Mouse (Mus musculus): ENCODE results near the gene Tnp1. TPM values are rescaled to one million over a fixed set of nuclear protein-coding genes. Genes with fewer than 3 reads are reported as not detected.

Tnp1 gene
- total and polyA plus RNA-seq, 3 experiments = not detected

DNA sequence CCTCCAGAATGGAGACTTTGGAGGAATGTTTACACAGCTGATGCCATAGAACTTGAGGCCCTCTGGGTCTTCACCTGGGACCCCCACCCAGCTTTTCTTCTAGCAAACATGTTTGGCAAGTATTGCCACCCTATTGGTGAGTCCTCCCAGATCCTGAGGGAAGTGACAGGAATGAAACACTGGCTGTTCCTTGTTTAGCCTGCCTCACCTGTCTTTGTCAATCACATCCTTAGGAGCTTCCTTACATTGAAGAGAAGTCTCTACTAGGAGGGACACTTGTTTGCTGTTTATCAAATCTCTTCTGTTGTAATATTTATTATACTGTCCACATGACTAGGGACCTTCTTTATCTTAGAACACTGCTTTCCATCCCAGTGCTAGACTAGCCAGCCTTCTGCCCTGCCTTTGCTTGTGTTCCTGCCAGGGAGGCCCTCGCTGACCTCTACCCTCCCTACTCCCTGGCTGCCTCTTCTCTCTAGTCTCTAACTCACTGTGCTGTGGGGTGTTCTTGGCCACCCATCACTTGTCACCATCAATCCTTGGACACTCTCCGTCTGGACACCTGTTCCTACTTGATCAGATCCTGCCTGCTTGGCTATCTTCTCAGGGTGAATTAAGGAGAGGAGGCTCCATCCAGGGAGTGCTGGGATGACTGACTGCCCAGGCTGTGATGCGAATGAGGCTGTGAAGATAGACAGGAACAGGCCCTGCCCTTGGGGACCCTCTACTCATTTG lies 25.1 kb upstream of the Tnp1 start:
- no peak overlapping the region for H3K4me3 ChIP-seq (ENCODE audit: low read depth, low read length)
- DNase-seq (ENCODE audit: low spot score) = no peak
- no peaks in the 10 kb centered on the region for H3K9me3 ChIP-seq (replicated peaks)
- TF ChIP-seq TAL1 (conservative IDR thresholded peaks at IDR 0.05; ENCODE audit: low read depth, low read length) = no peak
- TF ChIP-seq GATA2 (IDR thresholded peaks at IDR 0.05; ENCODE audit: borderline replicate concordance, low read depth, low read length) = no peak
- no peak for TF ChIP-seq CTCF (IDR thresholded peaks at IDR 0.05; ENCODE audit: low read depth, low read length)
- no peak for TF ChIP-seq POLR2AphosphoS5 (IDR thresholded peaks at IDR 0.05; ENCODE audit: insufficient replicate concordance, low read depth, low read length)
- no peak for TF ChIP-seq GATA1 (IDR thresholded peaks at IDR 0.05; ENCODE audit: borderline replicate concordance, low read length)
- no peaks in the 10 kb centered on the region for H3K36me3 ChIP-seq (replicated peaks)
- no peak for ATAC-seq (ENCODE audit: extremely low read depth, insufficient number of reproducible peaks, low FRiP score, poor library complexity, severe bottlenecking)
- peaks cover 85% of the 10 kb centered on the region for H3K4me1 ChIP-seq (ENCODE audit: insufficient read depth, low read depth, low read length)
- H3K27me3 ChIP-seq (ENCODE audit: insufficient read depth, low read length) = no peaks in the 10 kb centered on the region

DNA sequence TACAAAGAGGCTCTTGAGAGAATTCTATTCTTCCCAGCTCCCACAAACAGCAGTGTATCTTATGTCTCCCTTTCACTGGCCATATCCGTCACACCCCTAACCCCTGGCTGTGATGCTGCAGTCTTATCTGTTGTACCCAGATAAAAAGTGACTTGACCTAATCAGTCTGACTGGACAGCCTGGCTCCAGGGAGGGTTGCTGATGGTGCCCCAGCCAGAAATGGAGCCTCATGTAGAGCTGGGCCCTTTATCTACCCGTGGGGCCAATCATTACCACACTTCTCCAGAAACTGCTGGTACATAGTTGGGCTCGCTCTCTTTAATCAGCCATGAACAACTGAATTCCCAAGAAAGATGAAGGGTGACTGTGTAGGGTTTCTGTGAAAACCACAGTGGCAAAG lies 22.8 kb upstream of the Tnp1 start:
- TF ChIP-seq GATA2 (IDR thresholded peaks at IDR 0.05; ENCODE audit: borderline replicate concordance, low read depth, low read length) (no peak), GATA1 (IDR thresholded peaks at IDR 0.05; ENCODE audit: borderline replicate concordance, low read length) (no peak), POLR2AphosphoS5 (IDR thresholded peaks at IDR 0.05; ENCODE audit: insufficient replicate concordance, low read depth, low read length) (no peak), TAL1 (conservative IDR thresholded peaks at IDR 0.05; ENCODE audit: low read depth, low read length) (peak; percentile 94)
- H3K9me3 ChIP-seq (replicated peaks) = no peaks in the 10 kb centered on the region
- H3K27me3 ChIP-seq (ENCODE audit: insufficient read depth, low read length) = no peaks in the 10 kb centered on the region
- no peaks in the 10 kb centered on the region for H3K36me3 ChIP-seq (replicated peaks)
- ATAC-seq (ENCODE audit: extremely low read depth, insufficient number of reproducible peaks, low FRiP score, poor library complexity, severe bottlenecking) (peak; percentile 78), DNase-seq (ENCODE audit: low spot score) (peak; percentile 79)
- no peak overlapping the region; the same call in 1 of the 2 replicates for H3K4me3 ChIP-seq (ENCODE audit: low read depth, low read length)
- peaks cover 83% of the 10 kb centered on the region for H3K4me1 ChIP-seq (ENCODE audit: insufficient read depth, low read depth, low read length)

DNA sequence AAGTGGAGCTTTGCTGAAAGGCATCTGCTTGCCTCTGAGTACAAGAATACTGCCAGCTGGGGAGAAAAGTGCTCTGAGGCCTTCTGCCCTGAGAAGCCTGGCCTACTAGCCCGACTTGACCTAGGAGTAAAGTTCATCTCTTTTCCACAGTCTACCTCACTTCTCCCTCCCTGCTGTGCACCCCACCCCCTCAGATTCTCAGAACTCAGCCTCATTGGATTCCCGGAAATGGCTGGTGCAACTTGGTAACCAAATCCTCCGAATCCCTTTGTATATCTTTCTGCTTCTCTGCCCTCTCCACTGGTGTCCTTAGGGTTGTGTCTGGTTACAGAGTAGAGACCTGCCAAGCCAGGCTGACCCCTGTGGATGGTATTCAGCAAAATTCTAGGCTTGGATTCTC lies 20.8 kb upstream of the Tnp1 start:
- TF ChIP-seq CTCF (IDR thresholded peaks at IDR 0.05; ENCODE audit: low read depth, low read length) (no peak), GATA2 (IDR thresholded peaks at IDR 0.05; ENCODE audit: borderline replicate concordance, low read depth, low read length) (no peak), GATA1 (IDR thresholded peaks at IDR 0.05; ENCODE audit: borderline replicate concordance, low read length) (no peak), TAL1 (conservative IDR thresholded peaks at IDR 0.05; ENCODE audit: low read depth, low read length) (no peak), POLR2AphosphoS5 (IDR thresholded peaks at IDR 0.05; ENCODE audit: insufficient replicate concordance, low read depth, low read length) (no peak)
- H3K36me3 ChIP-seq (replicated peaks) = no peaks in the 10 kb centered on the region
- peak; percentile 57 for DNase-seq (ENCODE audit: low spot score)
- ATAC-seq (ENCODE audit: extremely low read depth, insufficient number of reproducible peaks, low FRiP score, poor library complexity, severe bottlenecking) = peak; percentile 10; the same call in 1 of the 2 replicates
- peaks cover 79% of the 10 kb centered on the region for H3K4me1 ChIP-seq (ENCODE audit: insufficient read depth, low read depth, low read length)
- H3K27me3 ChIP-seq (ENCODE audit: insufficient read depth, low read length) = no peaks in the 10 kb centered on the region
- H3K4me3 ChIP-seq (ENCODE audit: low read depth, low read length) = peak overlapping the region; percentile 28; the same call in 1 of the 2 replicates
- no peaks in the 10 kb centered on the region for H3K9me3 ChIP-seq (replicated peaks)

DNA sequence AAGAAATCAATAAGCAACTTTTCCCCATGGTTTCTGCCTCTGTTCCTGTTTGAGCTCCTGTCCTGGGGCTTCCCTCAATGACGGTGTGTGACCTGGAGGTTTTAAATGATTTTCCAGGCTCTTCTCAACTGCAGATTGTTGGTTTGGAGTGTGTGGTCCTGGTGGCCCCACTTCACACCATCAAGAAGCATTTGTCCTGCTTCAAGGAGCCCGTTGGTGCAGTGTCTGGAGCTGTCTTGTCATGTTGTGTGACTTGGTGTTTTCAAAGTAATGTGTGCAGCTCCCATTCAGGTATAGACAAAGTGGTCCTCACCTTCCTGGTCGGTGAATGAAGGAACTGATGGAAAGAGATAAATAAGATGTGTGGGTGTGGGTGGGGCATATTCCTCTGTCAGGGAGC lies 20.0 kb upstream of the Tnp1 start:
- H3K27me3 ChIP-seq (ENCODE audit: insufficient read depth, low read length) = no peaks in the 10 kb centered on the region
- H3K4me1 ChIP-seq (ENCODE audit: insufficient read depth, low read depth, low read length) = peaks cover 72% of the 10 kb centered on the region
- ATAC-seq (ENCODE audit: extremely low read depth, insufficient number of reproducible peaks, low FRiP score, poor library complexity, severe bottlenecking) = no peak
- no peak overlapping the region; the same call in 1 of the 2 replicates for H3K4me3 ChIP-seq (ENCODE audit: low read depth, low read length)
- H3K9me3 ChIP-seq (replicated peaks) = no peaks in the 10 kb centered on the region
- no peaks in the 10 kb centered on the region for H3K36me3 ChIP-seq (replicated peaks)
- no peak for DNase-seq (ENCODE audit: low spot score)
- TF ChIP-seq GATA1 (IDR thresholded peaks at IDR 0.05; ENCODE audit: borderline replicate concordance, low read length) (no peak), POLR2AphosphoS5 (IDR thresholded peaks at IDR 0.05; ENCODE audit: insufficient replicate concordance, low read depth, low read length) (no peak), GATA2 (IDR thresholded peaks at IDR 0.05; ENCODE audit: borderline replicate concordance, low read depth, low read length) (no peak), TAL1 (conservative IDR thresholded peaks at IDR 0.05; ENCODE audit: low read depth, low read length) (no peak), CTCF (IDR thresholded peaks at IDR 0.05; ENCODE audit: low read depth, low read length) (no peak)

GRCm38 (mm10) chr1:73032491-73032890 lies 16.8 kb upstream of the Tnp1 start:
- no peaks in the 10 kb centered on the region for H3K27me3 ChIP-seq (ENCODE audit: insufficient read depth, low read length)
- H3K4me1 ChIP-seq (ENCODE audit: insufficient read depth, low read depth, low read length) = peaks cover 64% of the 10 kb centered on the region
- no peak overlapping the region for H3K4me3 ChIP-seq (ENCODE audit: low read depth, low read length)
- ATAC-seq (ENCODE audit: extremely low read depth, insufficient number of reproducible peaks, low FRiP score, poor library complexity, severe bottlenecking) (no peak), DNase-seq (ENCODE audit: low spot score) (no peak)
- no peaks in the 10 kb centered on the region for H3K9me3 ChIP-seq (replicated peaks)
- H3K36me3 ChIP-seq (replicated peaks) = no peaks in the 10 kb centered on the region
- no peak for TF ChIP-seq GATA1 (IDR thresholded peaks at IDR 0.05; ENCODE audit: borderline replicate concordance, low read length)

- TF ChIP-seq GATA1 (IDR thresholded peaks at IDR 0.05; ENCODE audit: borderline replicate concordance, low read length) (no peak), POLR2AphosphoS5 (IDR thresholded peaks at IDR 0.05; ENCODE audit: insufficient replicate concordance, low read depth, low read length) (no peak), GATA2 (IDR thresholded peaks at IDR 0.05; ENCODE audit: borderline replicate concordance, low read depth, low read length) (no peak), TAL1 (conservative IDR thresholded peaks at IDR 0.05; ENCODE audit: low read depth, low read length) (no peak), CTCF (IDR thresholded peaks at IDR 0.05; ENCODE audit: low read depth, low read length) (no peak)
- H3K9me3 ChIP-seq (replicated peaks) = no peaks in the 10 kb centered on the region
These were observed 13.0 kb upstream of the Tnp1 start for GRCm38 (mm10) chr1:73028741-73029140.

More at GRCm38 (mm10) chr1:73028741-73029140, 13.0 kb upstream of the Tnp1 start:
- Histone ChIP-seq H3K36me3 (replicated peaks) (no peaks in the 10 kb centered on the region), H3K4me1 (ENCODE audit: insufficient read depth, low read depth, low read length) (peaks cover 58% of the 10 kb centered on the region), H3K4me3 (ENCODE audit: low read depth, low read length) (no peak overlapping the region), H3K27me3 (ENCODE audit: insufficient read depth, low read length) (no peaks in the 10 kb centered on the region)
- ATAC-seq (ENCODE audit: extremely low read depth, insufficient number of reproducible peaks, low FRiP score, poor library complexity, severe bottlenecking) = no peak
- DNase-seq (ENCODE audit: low spot score) = no peak

All from G1E (cell line).